Mouse (Mus musculus) midbrain, embryonic 13.5 days (tissue): ENCODE data around the gene Mia2. TPM values are rescaled to one million over a fixed set of nuclear protein-coding genes. Genes with fewer than 3 reads are reported as not detected.
"Not testable (repeated sequence)": the region's sequence is repeated elsewhere in the genome, so short reads cannot be mapped to it uniquely, and the experiment has no call there.

ENCODE experiments used
- ATAC-seq: fragments of 200-750 bp; cut with Nextera tagmentation; 2 replicates; pipeline ENCODE4 v1.8.0; 2017; ENCODE audit warnings: mild to moderate bottlenecking, moderate TSS enrichment, moderate library complexity
- H3K27ac ChIP-seq: fragments of 300-500 bp; sonication (generic); 2 replicates; pipeline ENCODE4 v1.5.1; 2015; ENCODE audit warnings: inconsistent platforms, mild to moderate bottlenecking, moderate library complexity
- H3K27me3 ChIP-seq: fragments of 300-500 bp; sonication (generic); 2 replicates; pipeline ENCODE4 v1.6.1; 2015; ENCODE audit warnings: mild to moderate bottlenecking, inconsistent platforms
- H3K36me3 ChIP-seq: fragments of 300-500 bp; sonication (generic); 2 replicates; pipeline ENCODE4 v1.6.1; 2015; ENCODE audit warnings: mild to moderate bottlenecking, inconsistent platforms
- H3K4me1 ChIP-seq: fragments of 300-500 bp; sonication (generic); replicated peaks from 2 replicates; pipeline ENCODE4 v1.6.1; 2015; ENCODE audit warnings: inconsistent platforms
- H3K4me2 ChIP-seq: fragments of 300-500 bp; sonication (generic); replicated peaks from 2 replicates; pipeline ENCODE4 v1.6.1; 2015; ENCODE audit warnings: moderate library complexity, mild to moderate bottlenecking, inconsistent platforms
- H3K4me3 ChIP-seq: fragments of 300-500 bp; sonication (generic); replicated peaks from 2 replicates; pipeline ENCODE4 v1.5.1; 2015; ENCODE audit warnings: mild to moderate bottlenecking, inconsistent platforms
- H3K9ac ChIP-seq: fragments of 300-500 bp; sonication (generic); replicated peaks from 2 replicates; pipeline ENCODE4 v1.6.1; 2015; ENCODE audit warnings: mild to moderate bottlenecking, inconsistent platforms
- H3K9me3 ChIP-seq: fragments of 300-500 bp; sonication (generic); 2 replicates; pipeline ENCODE4 v1.6.1; 2016; ENCODE audit warnings: mild to moderate bottlenecking, inconsistent platforms
- WGBS: fragments of 180-500 bp; shearing (Covaris S2); methylation state at CpG from one replicate; pipeline ENCODE4 v1.1.7; 2015; 5-methylcytosine and 5-hydroxymethylcytosine counted together
- microRNA-seq: library from miRNA; unstranded; fragments of <30 nt; microRNA quantifications from one replicate; pipeline ENCODE4, GENCODE M21; 2016
- polyA plus RNA-seq: library from polyadenylated mRNA; unstranded; fragments of >200 nt; fragmentation: Nextera tagmentation; extraction: Ambion mirVana; gene quantifications from 2 replicates; pipeline ENCODE4 v1.2.1, GENCODE M21; 2015

Gene Mia2
- polyA plus RNA-seq, 1 experiment from 2014 or later = 40.0 TPM

DNA sequence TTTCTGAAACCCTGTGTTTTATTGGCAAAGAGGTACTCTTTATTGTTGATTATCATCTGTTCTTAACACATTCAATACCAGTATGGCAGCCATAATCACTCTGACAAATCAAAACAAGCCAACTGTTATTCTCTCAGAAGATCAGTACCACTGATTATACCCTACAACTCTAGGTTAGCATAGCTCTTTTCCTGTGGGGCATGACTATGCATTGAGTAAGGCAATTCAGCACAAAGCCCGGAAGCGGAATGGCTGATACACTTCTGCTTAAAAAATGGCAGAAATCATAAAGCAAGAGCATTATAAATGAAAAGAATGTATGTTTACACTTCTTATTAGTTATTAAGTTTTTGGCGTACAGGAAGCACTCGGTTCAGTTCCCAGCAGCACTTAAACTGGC is 120.6 kb downstream of the Mia2 start:
- H3K27ac ChIP-seq = no peak overlapping the region
- H3K36me3 ChIP-seq = peaks cover 15% of the 10 kb centered on the region
- no peaks in the 10 kb centered on the region for H3K9me3 ChIP-seq
- H3K27me3 ChIP-seq = no peaks in the 10 kb centered on the region
- no peak for ATAC-seq
- H3K4me3 ChIP-seq = no peak overlapping the region
- 0 out of 2 replicates have a peak overlapping the region, but pooled peaks have one; percentile 19 for H3K4me2 ChIP-seq
- WGBS = 97% methylated on average over 4 of the region's 4 CpGs
- peaks cover 36% of the 10 kb centered on the region for H3K4me1 ChIP-seq
- no peak overlapping the region for H3K9ac ChIP-seq

DNA sequence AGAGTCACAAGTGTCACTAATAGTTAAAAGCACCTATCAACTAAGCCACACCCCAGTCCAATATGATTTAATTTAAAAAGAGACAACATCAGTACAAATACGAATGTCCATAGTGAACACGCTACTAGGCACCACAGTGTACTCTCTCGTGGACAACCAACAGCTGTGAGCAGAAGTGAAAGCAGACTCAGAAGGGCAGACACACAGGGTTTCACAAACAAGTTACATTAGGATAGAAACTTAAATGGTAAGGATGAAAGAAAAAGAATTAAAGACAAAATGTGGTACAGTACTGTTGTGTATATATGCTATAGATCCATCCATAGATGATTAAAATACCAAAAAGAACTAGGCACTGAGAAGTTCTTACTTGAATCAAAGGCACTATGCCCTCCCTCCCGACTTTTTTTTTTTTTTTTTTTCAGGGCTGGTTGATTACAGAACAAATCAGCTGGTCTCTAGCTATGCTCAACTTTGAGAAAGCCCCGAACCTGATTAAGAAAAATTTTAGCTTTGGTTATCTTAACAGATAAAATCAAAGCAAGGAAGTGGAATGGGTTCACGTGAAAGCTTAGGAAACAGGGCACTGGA is 121.2 kb downstream of the Mia2 start:
- WGBS = 88% methylated on average over 6 of the region's 6 CpGs
- H3K9ac ChIP-seq = no peak overlapping the region
- H3K4me3 ChIP-seq = peak overlapping the region; percentile 99; the same call in 1 of the 2 replicates
- no peaks in the 10 kb centered on the region for H3K27me3 ChIP-seq
- peaks cover 9% of the 10 kb centered on the region for H3K36me3 ChIP-seq
- peak overlapping the region; percentile 87 for H3K4me2 ChIP-seq
- no peak overlapping the region for H3K27ac ChIP-seq
- peaks cover 36% of the 10 kb centered on the region for H3K4me1 ChIP-seq
- no peak for ATAC-seq
- H3K9me3 ChIP-seq = no peaks in the 10 kb centered on the region

DNA sequence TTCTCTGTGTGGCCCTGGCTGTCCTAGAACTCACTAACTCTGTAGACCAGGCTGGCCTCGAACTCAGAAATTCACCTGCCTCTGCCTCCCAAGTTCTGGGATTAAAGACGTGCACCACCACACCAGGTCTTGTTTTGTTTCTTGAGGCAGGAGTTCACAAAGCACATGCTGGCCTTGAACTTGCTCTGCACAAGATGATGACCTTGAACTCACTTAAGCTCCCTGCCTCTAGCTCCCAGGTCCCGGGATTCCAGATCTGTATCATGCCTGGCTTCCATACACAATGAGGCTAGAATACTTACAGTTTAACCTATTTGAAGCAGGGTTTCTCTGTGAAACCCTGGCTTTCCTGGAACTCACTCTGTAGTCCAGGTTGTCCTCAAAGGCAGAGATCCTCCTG is 121.7 kb downstream of the Mia2 start:
- H3K9ac ChIP-seq = 0 out of 2 replicates have a peak overlapping the region, but pooled peaks have one; percentile 36
- ATAC-seq = no peak
- peaks cover 36% of the 10 kb centered on the region for H3K4me1 ChIP-seq
- peak overlapping the region; percentile 99 for H3K4me3 ChIP-seq
- 78% methylated on average over 3 of the region's 3 CpGs for WGBS
- no peaks in the 10 kb centered on the region for H3K9me3 ChIP-seq
- peaks cover 3% of the 10 kb centered on the region; the same call in 1 of the 2 replicates for H3K36me3 ChIP-seq
- H3K27ac ChIP-seq = no peak overlapping the region
- H3K4me2 ChIP-seq = peak overlapping the region; percentile 87
- H3K27me3 ChIP-seq = no peaks in the 10 kb centered on the region

- H3K9me3 ChIP-seq = no peaks in the 10 kb centered on the region
- peak overlapping the region; percentile 87 for H3K4me2 ChIP-seq
- under 1% methylated on average over 61 of the region's 69 CpGs for WGBS
- peaks cover 36% of the 10 kb centered on the region for H3K4me1 ChIP-seq
- H3K27me3 ChIP-seq = no peaks in the 10 kb centered on the region
- peak overlapping the region; percentile 97 for H3K27ac ChIP-seq
- no peaks in the 10 kb centered on the region for H3K36me3 ChIP-seq
- peak overlapping the region; percentile 99 for H3K4me3 ChIP-seq
- ATAC-seq = peak; percentile 5
- peak overlapping the region; percentile 96 for H3K9ac ChIP-seq
Observed at GRCm38 (mm10) chr12:59218640-59219321, 123.2 kb downstream of the Mia2 start.

- Histone ChIP-seq H3K36me3 (no peaks in the 10 kb centered on the region), H3K4me2 (peak within 1 kb of the TSS; percentile 87), H3K9me3 (no peaks in the 10 kb centered on the region), H3K9ac (peak within 1 kb of the TSS; percentile 96), H3K4me1 (peaks cover 36% of the 10 kb centered on the region), H3K4me3 (peak within 1 kb of the TSS; percentile 99), H3K27ac (peak within 1 kb of the TSS; percentile 97), H3K27me3 (no peaks in the 10 kb centered on the region)
- WGBS = under 1% methylated on average over 107 of the region's 109 CpGs
- ATAC-seq = peak; percentile 97
Observed at GRCm38 (mm10) chr12:59219325-59220225, 124.0 kb downstream of the Mia2 start, which contains the start of gene Fbxo33. Gene Fbxo33 (minus strand): TSS chr12:59219725.

- H3K27ac ChIP-seq = no peak overlapping the region
- no peaks in the 10 kb centered on the region for H3K27me3 ChIP-seq
- no peak overlapping the region for H3K4me2 ChIP-seq
- no peak for ATAC-seq
- 91% methylated on average over 5 of the region's 5 CpGs for WGBS
- no peak overlapping the region for H3K4me3 ChIP-seq
- H3K9ac ChIP-seq = no peak overlapping the region
- no peaks in the 10 kb centered on the region for H3K4me1 ChIP-seq
- no peaks in the 10 kb centered on the region for H3K36me3 ChIP-seq
- no peaks in the 10 kb centered on the region for H3K9me3 ChIP-seq
Observed at GRCm38 (mm10) chr12:59228401-59228800, 132.8 kb downstream of the Mia2 start.

- Histone ChIP-seq H3K27ac (no peak overlapping the region), H3K27me3 (no peaks in the 10 kb centered on the region), H3K4me2 (no peak overlapping the region), H3K9me3 (no peaks in the 10 kb centered on the region), H3K4me3 (no peak overlapping the region), H3K36me3 (no peaks in the 10 kb centered on the region), H3K4me1 (no peaks in the 10 kb centered on the region), H3K9ac (no peak overlapping the region)
- no peak for ATAC-seq
- WGBS = 89% methylated on average over 5 of the region's 5 CpGs
Observed at GRCm38 (mm10) chr12:59238434-59238833, 142.8 kb downstream of the Mia2 start.

- ATAC-seq = not testable (repeated sequence)
- WGBS = 87% methylated on average over 8 of the region's 8 CpGs
Observed at GRCm38 (mm10) chr12:59241031-59241430, 145.4 kb downstream of the Mia2 start.

More at GRCm38 (mm10) chr12:59241031-59241430, 145.4 kb downstream of the Mia2 start:
- H3K4me1 ChIP-seq, H3K4me3 ChIP-seq, H3K4me2 ChIP-seq, H3K27me3 ChIP-seq, H3K27ac ChIP-seq, H3K36me3 ChIP-seq, H3K9ac ChIP-seq, H3K9me3 ChIP-seq: not testable (repeated sequence)

Small RNAs within 50 kb of the gene (microRNA-seq; reads per million reads assigned to microRNA genes)
- not detected for gene Gm27284

Other genes starting within 250 kb of the Mia2 start
- gene Sec23a, start 83.8 kb upstream of the Mia2 start, polyA plus RNA-seq = 104 and 107 TPM in 2 replicates
- gene Gemin2, start 82.4 kb upstream of the Mia2 start, polyA plus RNA-seq = 17.9 and 18.2 TPM in 2 replicates
- 146 and 161 TPM in 2 replicates for gene Trappc6b, start 34.3 kb upstream of the Mia2 start, polyA plus RNA-seq
- 109 and 120 TPM in 2 replicates for gene Pnn, start 28.9 kb upstream of the Mia2 start, polyA plus RNA-seq
- gene Fbxo33, start 123.9 kb downstream of the Mia2 start, polyA plus RNA-seq = 7.4 and 8.0 TPM in 2 replicates